Mouse (Mus musculus): ENCODE measurements around the gene Marf1.

The Marf1 gene

GRCm38 (mm10) chr16:14137976-14138561 is 25.1 kb downstream of the Marf1 start:
- DNase-seq (ENCODE audit: low read depth, low spot score), result peak; percentile 47

- DNase-seq (ENCODE audit: low read depth, low spot score), result peak; percentile 17
Measured at GRCm38 (mm10) chr16:14135014-14135413, 28.1 kb downstream of the Marf1 start.

GRCm38 (mm10) chr16:14131838-14132237 is 31.3 kb downstream of the Marf1 start:
- no peak for DNase-seq (ENCODE audit: low read depth, low spot score)

- DNase-seq (ENCODE audit: low read depth, low spot score), result no peak
Measured at GRCm38 (mm10) chr16:14131376-14131775, 31.8 kb downstream of the Marf1 start.

- DNase-seq (ENCODE audit: low read depth, low spot score), result no peak
Measured at GRCm38 (mm10) chr16:14130796-14131195, 32.4 kb downstream of the Marf1 start.

- no peak for DNase-seq (ENCODE audit: low read depth, low spot score)
Measured at GRCm38 (mm10) chr16:14128977-14129376, 34.2 kb downstream of the Marf1 start.

GRCm38 (mm10) chr16:14125253-14125652 is 37.9 kb downstream of the Marf1 start:
- DNase-seq (ENCODE audit: low read depth, low spot score), result no peak

- DNase-seq (ENCODE audit: low read depth, low spot score), result no peak
Measured at GRCm38 (mm10) chr16:14124709-14125108, 38.4 kb downstream of the Marf1 start.

- DNase-seq (ENCODE audit: low read depth, low spot score), result peak; percentile 24
Measured at GRCm38 (mm10) chr16:14123901-14124300, 39.2 kb downstream of the Marf1 start.

- no peak for DNase-seq (ENCODE audit: low read depth, low spot score)
Measured at GRCm38 (mm10) chr16:14122586-14122985, 40.6 kb downstream of the Marf1 start.

- DNase-seq (ENCODE audit: low read depth, low spot score), result no peak
Measured at GRCm38 (mm10) chr16:14121563-14121962, 41.6 kb downstream of the Marf1 start.

GRCm38 (mm10) chr16:14120941-14121340 is 42.2 kb downstream of the Marf1 start:
- peak; percentile 92 for DNase-seq (ENCODE audit: low read depth, low spot score)

- DNase-seq (ENCODE audit: low read depth, low spot score), result no peak
Measured at GRCm38 (mm10) chr16:14117299-14117698, 45.9 kb downstream of the Marf1 start.

- DNase-seq (ENCODE audit: low read depth, low spot score), result peak; percentile 26
Measured at GRCm38 (mm10) chr16:14112742-14113141, 50.4 kb downstream of the Marf1 start.

GRCm38 (mm10) chr16:14112133-14112532 is 51.0 kb downstream of the Marf1 start:
- peak; percentile 52 for DNase-seq (ENCODE audit: low read depth, low spot score)

- DNase-seq (ENCODE audit: low read depth, low spot score), result no peak
Measured at GRCm38 (mm10) chr16:14110922-14111321, 52.2 kb downstream of the Marf1 start.

GRCm38 (mm10) chr16:14109651-14110230 is 53.4 kb downstream of the Marf1 start:
- DNase-seq (ENCODE audit: low read depth, low spot score), result peak; percentile 15

- DNase-seq (ENCODE audit: low read depth, low spot score), result peak; percentile 54
Measured at GRCm38 (mm10) chr16:14105891-14106290, 57.3 kb downstream of the Marf1 start.

- no peak for DNase-seq (ENCODE audit: low read depth, low spot score)
Measured at GRCm38 (mm10) chr16:14091771-14092170, 71.4 kb downstream of the Marf1 start.

- DNase-seq (ENCODE audit: low read depth, low spot score), result no peak
Measured at GRCm38 (mm10) chr16:14089296-14089695, 73.9 kb downstream of the Marf1 start.

- DNase-seq (ENCODE audit: low read depth, low spot score), result no peak
Measured at GRCm38 (mm10) chr16:14088249-14088648, 74.9 kb downstream of the Marf1 start.

- DNase-seq (ENCODE audit: low read depth, low spot score), result peak; percentile 45
Measured at GRCm38 (mm10) chr16:14082925-14083324, 80.2 kb downstream of the Marf1 start.

- DNase-seq (ENCODE audit: low read depth, low spot score), result no peak
Measured at GRCm38 (mm10) chr16:14070471-14071169, 92.5 kb downstream of the Marf1 start.
